Mouse (Mus musculus) forebrain, embryonic 12.5 days (tissue): ENCODE measurements around the gene Thap7. TPM values are rescaled to one million over a fixed set of nuclear protein-coding genes. Genes with fewer than 3 reads are reported as not detected.

ENCODE experiments used
- ATAC-seq: fragments of 200-750 bp; cut with Nextera tagmentation; 2 replicates; pipeline ENCODE4 v1.8.0; 2017; ENCODE audit warnings: moderate TSS enrichment; ENCODE audit not compliant: low FRiP score
- H3K27ac ChIP-seq: fragments of 300-500 bp; sonication (generic); 2 replicates; pipeline ENCODE4 v1.5.1; 2016; ENCODE audit warnings: mild to moderate bottlenecking
- H3K27me3 ChIP-seq: fragments of 300-500 bp; sonication (generic); 2 replicates; pipeline ENCODE4 v1.6.1; 2016; ENCODE audit warnings: mild to moderate bottlenecking
- H3K36me3 ChIP-seq: fragments of 300-500 bp; sonication (generic); replicated peaks from 2 replicates; pipeline ENCODE4 v1.6.1; 2016; ENCODE audit warnings: mild to moderate bottlenecking
- H3K4me1 ChIP-seq: fragments of 300-500 bp; sonication (generic); 2 replicates; pipeline ENCODE4 v1.6.1; 2016
- H3K4me2 ChIP-seq: fragments of 300-500 bp; sonication (generic); 2 replicates; pipeline ENCODE4 v1.6.1; 2016; ENCODE audit warnings: mild to moderate bottlenecking, moderate library complexity
- H3K4me3 ChIP-seq: fragments of 300-500 bp; sonication (generic); replicated peaks from 2 replicates; pipeline ENCODE4 v1.5.1; 2016; ENCODE audit warnings: mild to moderate bottlenecking
- H3K9ac ChIP-seq: fragments of 300-500 bp; sonication (generic); 2 replicates; pipeline ENCODE4 v1.6.1; 2016; ENCODE audit warnings: mild to moderate bottlenecking
- H3K9me3 ChIP-seq: fragments of 300-500 bp; sonication (generic); 2 replicates; pipeline ENCODE4 v1.6.1; 2016
- WGBS: fragments of 180-500 bp; shearing (Covaris S2); methylation state at CpG from one replicate; pipeline ENCODE4 v1.1.7; 2016; 5-methylcytosine and 5-hydroxymethylcytosine counted together
- polyA plus RNA-seq: library from polyadenylated mRNA; unstranded; fragments of >200 nt; fragmentation: Nextera tagmentation; extraction: Ambion mirVana; gene quantifications from 2 replicates; pipeline ENCODE4 v1.2.1, GENCODE M21; 2016

The Thap7 gene
- polyA plus RNA-seq, 1 experiment from 2014 or later, result 57.6 TPM

DNA sequence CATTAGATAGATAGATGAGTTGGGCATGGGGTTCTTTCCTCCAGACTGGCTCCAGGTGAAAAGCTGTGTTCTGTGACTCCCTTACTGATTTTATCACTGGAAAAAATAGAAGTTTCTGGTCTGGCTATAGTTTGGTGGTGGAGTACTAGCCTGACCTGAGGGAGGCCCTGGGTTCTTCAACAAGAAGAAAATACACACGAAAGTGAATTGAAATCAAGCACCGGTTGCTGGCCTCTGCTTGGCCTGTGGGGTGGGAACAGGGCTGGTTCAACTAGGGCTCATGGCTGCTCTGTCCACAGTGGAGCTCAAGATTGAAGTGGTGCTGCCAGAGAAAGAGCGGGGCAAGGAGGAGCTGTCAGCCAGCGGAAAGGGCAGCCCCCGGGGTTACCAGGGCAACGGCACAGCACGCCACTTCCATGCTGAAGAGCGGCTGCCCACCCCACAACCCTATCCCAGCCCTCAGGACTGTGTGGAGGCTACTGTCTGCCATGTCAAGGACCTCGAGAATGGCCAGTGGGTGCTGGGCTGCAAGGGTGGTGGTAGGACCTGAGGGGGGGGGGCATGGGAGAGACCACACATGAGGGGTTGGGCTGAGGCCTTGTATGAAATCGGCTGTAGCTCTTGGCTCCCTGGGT is 31.6 kb downstream of the Thap7 start:
- 13% methylated on average over 10 of the region's 10 CpGs for WGBS

DNA sequence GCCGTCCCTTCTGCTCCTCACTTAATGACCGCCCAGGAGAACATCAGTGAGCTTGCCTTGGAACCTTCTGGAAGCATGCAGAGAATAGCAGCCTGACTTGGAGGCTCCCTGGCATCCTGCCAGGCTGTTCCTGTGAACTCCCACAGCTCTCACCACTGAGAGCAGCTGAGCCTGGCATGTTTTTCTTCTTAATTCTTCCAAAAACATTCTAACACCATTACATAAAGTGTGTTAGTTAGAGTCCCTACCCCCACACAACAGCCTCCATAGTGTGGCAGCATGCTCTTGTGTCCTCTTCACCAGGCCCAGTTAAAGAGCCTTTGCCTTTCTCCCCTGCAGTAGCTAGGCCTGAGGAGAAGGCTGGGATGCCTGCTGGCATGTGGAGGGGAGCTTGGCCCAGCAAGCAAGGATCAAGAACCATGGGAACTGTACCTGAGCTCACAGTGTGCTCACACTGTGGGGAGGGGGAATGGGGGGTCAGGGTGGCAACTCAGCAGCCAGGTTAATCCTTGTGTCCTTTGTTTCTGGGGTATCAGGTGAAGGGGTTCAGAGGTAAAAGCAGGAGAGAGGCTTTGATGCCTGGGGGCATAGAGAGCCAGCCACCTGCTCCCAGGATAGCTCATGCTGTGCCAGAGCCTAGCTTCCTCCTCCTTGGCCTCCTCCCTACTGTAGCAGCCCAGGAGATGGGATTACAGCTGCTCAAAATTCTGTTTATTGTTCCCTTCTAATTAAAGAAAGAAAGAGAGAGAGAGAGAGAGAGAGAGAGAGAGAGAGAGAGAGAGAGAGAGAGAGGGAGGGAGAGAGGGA is 34.2 kb downstream of the Thap7 start:
- Histone ChIP-seq H3K9ac (no peak overlapping the region), H3K4me3 (no peak overlapping the region), H3K9me3 (no peaks in the 10 kb centered on the region), H3K36me3 (no peaks in the 10 kb centered on the region), H3K4me2 (no peak overlapping the region), H3K27me3 (0 out of 2 replicates have a peak, but pooled peaks cover 3% of the 10 kb centered on the region), H3K4me1 (peaks cover 28% of the 10 kb centered on the region), H3K27ac (peak overlapping the region; percentile 73)
- WGBS, result 64% methylated on average over 2 of the region's 2 CpGs
- ATAC-seq, result no peak

More for the DNA sequence above, 31.6 kb downstream of the Thap7 start:
- ATAC-seq, result peak; percentile 84
- peaks cover 28% of the 10 kb centered on the region for H3K4me1 ChIP-seq
- no peaks in the 10 kb centered on the region for H3K27me3 ChIP-seq
- no peaks in the 10 kb centered on the region for H3K9me3 ChIP-seq
- H3K27ac ChIP-seq, result peak overlapping the region; percentile 50; the same call in 1 of the 2 replicates
- H3K4me2 ChIP-seq, result peak overlapping the region; percentile 17; the same call in 1 of the 2 replicates
- H3K4me3 ChIP-seq, result no peak overlapping the region
- H3K36me3 ChIP-seq, result no peaks in the 10 kb centered on the region
- H3K9ac ChIP-seq, result no peak overlapping the region

DNA sequence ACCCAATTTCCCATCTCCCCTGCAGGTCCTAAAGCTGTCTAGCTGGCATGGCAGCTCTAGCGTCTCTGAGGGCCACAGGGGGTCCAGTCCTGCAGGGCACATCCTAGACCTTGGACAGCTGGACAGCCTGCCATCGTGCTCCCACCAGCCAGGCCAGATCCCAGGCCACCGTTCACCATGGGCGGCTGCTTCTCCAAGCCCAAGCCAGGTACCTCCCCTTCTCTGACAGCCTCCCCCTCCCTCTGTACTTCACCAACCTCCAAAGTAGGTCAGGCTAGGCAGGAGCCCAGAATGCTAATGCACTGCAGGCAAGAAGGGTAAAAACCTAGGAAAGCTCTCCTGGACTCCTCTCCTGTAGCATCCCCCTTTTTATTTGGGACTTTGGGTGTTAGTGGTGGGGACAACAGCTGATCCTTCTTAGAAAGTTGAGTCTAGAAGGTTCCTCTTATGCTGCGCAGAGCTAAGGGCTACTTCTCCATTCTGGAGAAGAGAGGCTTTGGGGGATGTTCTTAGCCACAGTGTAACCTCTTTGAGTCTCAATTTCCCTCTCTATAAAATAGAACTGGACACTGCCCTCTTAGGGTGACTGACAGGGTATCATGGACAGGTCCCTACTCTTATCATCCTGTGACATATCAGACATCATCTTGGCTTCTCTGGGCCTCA is 38.9 kb downstream of the Thap7 start:
- Histone ChIP-seq H3K27me3 (peaks cover 28% of the 10 kb centered on the region), H3K36me3 (peaks cover 5% of the 10 kb centered on the region; the same call in 1 of the 2 replicates), H3K4me2 (no peak overlapping the region), H3K9me3 (no peaks in the 10 kb centered on the region), H3K4me3 (no peak overlapping the region), H3K27ac (no peak overlapping the region), H3K9ac (no peak overlapping the region), H3K4me1 (peaks cover 20% of the 10 kb centered on the region)
- WGBS, result 76% methylated on average over 5 of the region's 5 CpGs
- no peak for ATAC-seq

DNA sequence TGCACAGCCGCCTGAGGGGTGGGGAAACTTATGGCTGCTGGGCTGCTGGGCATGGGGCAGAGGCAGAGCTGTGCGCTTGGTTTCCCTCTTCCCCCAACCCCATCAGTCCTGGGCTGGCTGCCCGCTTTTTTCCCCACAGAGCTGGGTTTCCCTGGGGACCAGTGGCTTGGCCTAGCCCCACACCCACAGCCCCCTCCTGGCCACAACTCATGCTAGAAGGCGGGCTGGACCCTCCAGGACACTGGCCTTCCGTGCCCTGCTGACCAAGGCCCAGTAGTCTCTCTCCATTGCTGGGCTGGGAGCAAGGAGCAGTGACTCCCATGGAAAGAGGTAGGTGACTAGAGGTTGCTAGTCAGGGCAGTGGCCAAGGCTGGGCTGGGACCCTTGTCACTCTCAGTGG is 39.8 kb downstream of the Thap7 start:
- WGBS, result 89% methylated on average over 5 of the region's 5 CpGs

DNA sequence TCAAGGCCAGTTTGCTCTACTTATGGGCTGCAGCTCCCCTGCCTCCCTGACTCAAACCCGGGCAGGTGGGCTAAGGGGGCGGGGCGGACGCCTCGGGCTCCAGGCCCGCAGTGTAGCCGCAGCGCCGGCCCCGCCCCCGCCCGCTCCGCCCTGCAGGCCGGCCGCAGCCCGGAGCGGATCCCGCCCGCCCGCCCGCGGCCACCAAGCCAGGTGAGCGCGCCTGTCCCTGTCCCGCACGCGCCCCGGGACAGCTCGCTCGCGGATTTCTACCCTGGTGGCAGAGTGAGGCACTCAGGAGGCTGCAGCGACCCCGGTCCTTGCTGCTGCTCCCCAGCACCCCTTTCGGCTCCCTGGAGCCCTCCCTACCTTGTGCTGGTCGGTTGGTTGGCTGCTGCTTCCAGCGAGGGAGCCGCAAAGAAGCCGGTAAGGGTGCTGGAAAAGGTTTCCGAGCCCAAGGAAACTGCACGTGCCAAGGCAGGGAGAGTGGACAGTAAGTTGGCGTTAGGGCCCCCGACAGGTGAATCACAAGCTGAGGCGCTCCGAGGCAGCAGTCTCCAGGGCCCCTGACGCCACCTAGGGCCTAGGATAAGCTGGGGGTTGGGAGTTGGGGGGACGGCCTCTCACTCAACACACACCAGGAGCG is 41.3 kb downstream of the Thap7 start, which contains the start of gene Aifm3:
Gene Aifm3, plus strand, starts transcription at position 143 of the 643 bp plus-strand sequence.
- no peak within 1 kb of the TSS for H3K27ac ChIP-seq
- peak; percentile 78 for ATAC-seq
- WGBS, result under 1% methylated on average over 47 of the region's 47 CpGs

More for the DNA sequence above, 39.8 kb downstream of the Thap7 start:
- ATAC-seq, result no peak
- H3K36me3 ChIP-seq, result peaks cover 7% of the 10 kb centered on the region; the same call in 1 of the 2 replicates
- H3K4me1 ChIP-seq, result peaks cover 16% of the 10 kb centered on the region
- no peak overlapping the region for H3K4me2 ChIP-seq
- H3K4me3 ChIP-seq, result no peak overlapping the region
- H3K9ac ChIP-seq, result no peak overlapping the region
- no peaks in the 10 kb centered on the region for H3K9me3 ChIP-seq
- H3K27me3 ChIP-seq, result peaks cover 28% of the 10 kb centered on the region
- no peak overlapping the region for H3K27ac ChIP-seq

DNA sequence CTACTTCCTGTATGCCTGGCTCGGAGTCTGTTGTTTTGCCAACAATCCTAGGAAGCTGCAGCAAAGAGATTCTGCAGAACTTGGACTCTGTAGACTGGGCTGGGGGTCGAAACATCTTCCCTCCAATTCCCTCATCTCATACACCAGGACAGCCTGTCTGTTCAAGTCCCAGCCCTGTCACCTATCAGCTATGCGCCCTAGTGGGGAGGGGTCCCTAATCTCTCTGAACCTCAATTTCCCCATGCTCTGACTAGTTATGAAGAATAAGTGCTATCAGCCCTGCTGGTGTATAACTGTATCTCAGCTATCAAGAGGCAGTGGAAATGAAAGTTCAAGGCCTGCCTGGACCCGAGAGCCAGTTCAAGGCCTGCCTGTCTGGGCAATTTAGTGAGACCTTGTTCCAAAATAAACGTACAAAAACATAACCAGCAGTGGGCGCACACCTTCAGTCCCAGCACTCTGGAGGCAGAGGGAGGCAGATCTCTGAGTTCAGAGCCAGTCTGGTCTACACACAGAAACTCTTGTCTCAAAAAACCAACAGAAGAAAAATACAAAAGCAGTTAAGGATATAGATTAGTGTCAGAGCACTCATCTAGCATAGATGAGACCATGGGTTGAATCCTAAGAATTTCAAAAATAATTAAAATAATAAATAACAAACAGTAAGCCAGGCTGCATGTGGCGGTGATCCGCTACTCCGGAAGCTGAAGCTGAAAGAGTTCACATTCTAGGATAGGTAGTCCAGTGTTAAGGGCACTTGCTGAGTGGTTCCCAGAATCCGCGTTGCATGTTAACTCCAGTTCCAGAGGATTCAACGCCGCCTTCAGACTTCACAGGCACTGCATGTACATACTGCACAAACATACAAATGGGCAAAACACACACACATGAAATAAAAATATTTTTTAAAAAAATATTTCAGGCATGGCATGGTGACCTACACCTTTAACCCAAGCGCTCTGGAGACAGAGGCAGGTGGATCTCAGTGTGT is 42.2 kb downstream of the Thap7 start:
- H3K4me2 ChIP-seq, result peak overlapping the region; percentile 89
- H3K4me1 ChIP-seq, result peaks cover 15% of the 10 kb centered on the region
- H3K36me3 ChIP-seq, result peaks cover 29% of the 10 kb centered on the region
- ATAC-seq, result peak; percentile 17; the same call in 1 of the 2 replicates
- peak overlapping the region; percentile 45 for H3K4me3 ChIP-seq
- H3K9me3 ChIP-seq, result no peaks in the 10 kb centered on the region
- H3K9ac ChIP-seq, result peak overlapping the region; percentile 63; the same call in 1 of the 2 replicates
- peaks cover 28% of the 10 kb centered on the region for H3K27me3 ChIP-seq
- 43% methylated on average over 14 of the region's 14 CpGs for WGBS
- H3K27ac ChIP-seq, result no peak overlapping the region

More for the DNA sequence above, 41.3 kb downstream of the Thap7 start, which contains the start of gene Aifm3:
- Histone ChIP-seq H3K27me3 (peaks cover 28% of the 10 kb centered on the region), H3K9ac (peak within 1 kb of the TSS; percentile 63), H3K4me1 (peaks cover 15% of the 10 kb centered on the region), H3K4me2 (peak within 1 kb of the TSS; percentile 89), H3K9me3 (no peaks in the 10 kb centered on the region), H3K4me3 (peak within 1 kb of the TSS; percentile 45), H3K36me3 (peaks cover 21% of the 10 kb centered on the region)

DNA sequence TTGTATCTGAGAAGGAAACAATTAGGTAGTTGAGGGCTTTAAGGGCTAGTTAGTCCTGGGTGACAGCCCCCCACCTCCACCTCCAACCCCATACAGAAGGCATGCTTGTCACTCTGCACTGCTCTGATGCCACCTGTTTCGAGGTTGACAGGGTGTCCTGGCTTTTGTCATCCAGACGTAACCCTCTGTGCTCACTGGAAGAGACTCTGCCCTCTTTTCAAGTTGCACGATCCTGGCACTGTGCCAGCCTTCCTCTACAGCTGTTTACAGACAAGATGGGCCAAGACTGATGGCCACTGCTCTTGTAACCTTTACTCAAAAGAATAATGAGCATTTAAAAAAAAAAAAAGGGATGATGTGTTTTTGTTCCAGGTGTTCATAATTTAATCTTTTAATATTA is 44.4 kb downstream of the Thap7 start:
- Histone ChIP-seq H3K9ac (no peak overlapping the region), H3K4me1 (peaks cover 15% of the 10 kb centered on the region), H3K4me2 (no peak overlapping the region), H3K27ac (no peak overlapping the region), H3K9me3 (no peaks in the 10 kb centered on the region), H3K4me3 (no peak overlapping the region), H3K36me3 (peaks cover 39% of the 10 kb centered on the region), H3K27me3 (peaks cover 24% of the 10 kb centered on the region)
- WGBS, result 66% methylated on average over 3 of the region's 3 CpGs
- ATAC-seq, result no peak

DNA sequence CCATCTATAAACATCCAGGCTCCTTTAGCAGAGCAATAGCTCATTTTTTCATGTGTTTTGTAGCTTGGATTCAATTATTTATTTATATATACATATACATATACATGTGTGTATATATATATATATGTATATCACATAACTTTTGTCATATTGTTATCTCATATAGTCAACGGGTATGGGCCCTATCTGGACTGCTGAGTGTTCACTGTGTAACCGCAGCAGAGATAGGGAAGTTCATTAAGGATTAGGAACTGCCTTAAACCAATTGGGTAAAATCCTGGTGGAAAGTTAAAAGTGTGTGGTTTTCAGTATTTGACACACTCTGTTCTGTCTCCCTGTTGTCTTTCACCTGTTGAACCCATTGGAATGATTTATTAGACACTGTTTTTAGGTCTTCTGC is 49.5 kb downstream of the Thap7 start:
- no peaks in the 10 kb centered on the region for H3K9me3 ChIP-seq
- H3K4me3 ChIP-seq, result no peak overlapping the region
- H3K36me3 ChIP-seq, result peaks cover 36% of the 10 kb centered on the region
- no peak overlapping the region for H3K4me2 ChIP-seq
- ATAC-seq, result no peak
- H3K27ac ChIP-seq, result no peak overlapping the region
- peaks cover 3% of the 10 kb centered on the region; the same call in 1 of the 2 replicates for H3K4me1 ChIP-seq
- WGBS, result 92% methylated on average over 2 of the region's 2 CpGs
- H3K27me3 ChIP-seq, result no peaks in the 10 kb centered on the region
- no peak overlapping the region for H3K9ac ChIP-seq

DNA sequence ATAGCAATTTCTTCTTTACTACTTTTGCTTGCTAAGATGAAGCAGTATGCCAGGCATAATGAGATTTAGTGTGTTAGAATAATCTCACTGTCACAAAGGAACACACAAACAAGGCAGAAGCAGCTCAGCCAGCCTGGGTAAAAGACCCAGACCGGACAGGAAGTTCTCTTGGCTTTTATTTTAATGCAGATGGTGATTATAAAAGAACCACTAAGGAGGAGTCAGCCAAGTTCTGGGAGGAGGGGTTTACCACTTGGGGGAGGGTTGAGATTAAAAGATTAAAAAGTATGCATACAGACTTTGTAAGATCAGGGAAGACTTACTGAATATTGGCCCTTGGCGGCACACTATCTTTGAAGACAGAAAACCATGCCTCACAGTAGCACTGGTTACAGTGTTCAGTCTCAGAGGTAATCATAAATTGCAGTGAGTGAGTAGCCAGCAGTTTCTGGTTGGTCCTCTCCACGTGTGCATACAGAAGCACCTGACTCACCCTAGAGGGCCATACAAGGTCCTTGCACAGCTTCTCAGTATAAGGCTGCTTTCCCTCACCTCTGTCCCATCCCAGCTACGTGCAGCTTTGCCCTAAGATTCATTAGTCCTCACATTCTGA is 52.5 kb downstream of the Thap7 start:
- no peaks in the 10 kb centered on the region for H3K9me3 ChIP-seq
- no peak for ATAC-seq

More for the DNA sequence above, 52.5 kb downstream of the Thap7 start:
- Histone ChIP-seq H3K36me3 (peaks cover 19% of the 10 kb centered on the region), H3K27ac (no peak overlapping the region), H3K9ac (no peak overlapping the region), H3K4me2 (no peak overlapping the region), H3K4me1 (no peaks in the 10 kb centered on the region), H3K4me3 (no peak overlapping the region), H3K27me3 (no peaks in the 10 kb centered on the region)
- WGBS, result 81% methylated on average over 4 of the region's 4 CpGs
